ENCODE assay signal across 13 mouse cellular contexts in the genomic region with DNA sequence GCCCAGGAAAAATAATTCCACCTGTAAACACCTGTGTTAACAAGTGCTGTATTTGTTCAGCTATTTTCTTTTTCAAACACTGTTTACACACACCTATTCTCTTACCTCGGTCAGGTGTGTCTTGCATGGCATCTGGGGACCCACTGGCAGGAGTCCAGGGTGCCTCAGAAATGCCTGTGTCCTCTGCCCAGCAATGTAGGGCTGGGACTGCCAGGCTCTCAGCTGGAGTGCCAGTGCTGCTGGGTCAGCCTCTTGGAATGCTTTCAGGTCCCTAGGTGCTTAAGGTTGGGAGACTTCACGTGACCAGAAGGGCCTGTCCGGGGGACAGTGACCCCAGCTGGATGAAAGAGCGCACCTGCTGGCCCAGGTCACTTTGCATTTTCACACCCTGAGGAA.
A peak's percentile ranks its signal among the peaks of the same experiment; 100 is the strongest.
DNase-seq lines count a peak whose midpoint lies in the region; ATAC-seq and TF ChIP-seq lines count a peak whose summit lies in the region.
"Had no signal": no experiment of that assay in that cellular context is flagged by ENCODE, and none has a peak within 500 bp of the region (broad histone marks: within the 10 kb centered on the region; RNA-seq: fewer than 3 reads in every experiment).

No protein-coding gene starts in this region.

- no peaks in the 10 kb centered on the region for H3K36me3 ChIP-seq in CH12.LX (replicated peaks in 1 of 2; ENCODE audit: control insufficient read depth in 1 of 2, insufficient read depth in 1 of 2, low read length in 1 of 2)
- H3K36me3 ChIP-seq in lung, postnatal 0 days (ENCODE audit: insufficient read depth, low read length) = no peaks in the 10 kb centered on the region
- H3K36me3 ChIP-seq: heart, embryonic 13.5 days; neural tube, embryonic 12.5 days had no signal

- H3K9me3 ChIP-seq in CH12.LX (replicated peaks; ENCODE audit: low read length) = peaks cover 5% of the 10 kb centered on the region
- H3K9me3 ChIP-seq in lung, postnatal 0 days (ENCODE audit: low read length) = no peaks in the 10 kb centered on the region
- H3K9me3 ChIP-seq: heart, embryonic 13.5 days; neural tube, embryonic 12.5 days had no signal

- in situ Hi-C loops in CH12.LX (cut with MboI; ENCODE audit: low pct_ligation_motif_present, low pct_unique_long_range_greater_than_20kb, low sequenced_read_pairs) = loop anchor here (5.0 to 25.0 kb wide), 2 partner anchors 117 to 228 kb away; no protein-coding TSS in a partner anchor

- WGBS in lung, postnatal 0 days = 31% methylated on average over 4 of the region's 4 CpGs

- ATAC-seq in lung, postnatal 0 days = peak; percentile 95
- ATAC-seq: forebrain, embryonic 13.5 days; Patski had no signal

- dilution Hi-C loops in CH12.LX (cut with MboI; ENCODE audit: extremely low pct_ligation_motif_present, extremely low pct_unique_long_range_greater_than_20kb, low sequenced_read_pairs) = no loop called here

- H3K4me1 ChIP-seq in CH12.LX (ENCODE audit: control insufficient read depth in 1 of 2, insufficient read depth in 2 of 2) = peaks cover 41 to 62% of the 10 kb centered on the region in 2 experiments
- peaks cover 3% of the 10 kb centered on the region; the same call in 1 of the 2 replicates for H3K4me1 ChIP-seq in lung, postnatal 0 days (ENCODE audit: insufficient read depth, low read depth, low read length)
- H3K4me1 ChIP-seq: forebrain, embryonic 13.5 days had no signal

- no peak; the same call in none of the 2 replicates for TF ChIP-seq RAD21 in CH12.LX (IDR thresholded peaks at IDR 0.05; ENCODE audit: low read depth, low read length)

- no peaks in the 10 kb centered on the region for H3K79me2 ChIP-seq in CH12.LX (replicated peaks; ENCODE audit: control insufficient read depth, extremely low read depth, insufficient read depth, poor library complexity, severe bottlenecking)

- peak overlapping the region; percentile 62 for H3K27ac ChIP-seq in CH12.LX (ENCODE audit: insufficient read depth, low read depth)
- H3K27ac ChIP-seq in lung, postnatal 0 days (ENCODE audit: low read length) = peak overlapping the region; percentile 57
- H3K27ac ChIP-seq: forebrain, embryonic 13.5 days; heart, embryonic 13.5 days; liver, embryonic 14.5 days; neural tube, embryonic 12.5 days had no signal

- peaks cover under 1% of the 10 kb centered on the region for H3K27me3 ChIP-seq in CH12.LX (replicated peaks)
- H3K27me3 ChIP-seq in lung, postnatal 0 days (replicated peaks; ENCODE audit: insufficient read depth, low read length) = no peaks in the 10 kb centered on the region
- H3K27me3 ChIP-seq: forebrain, embryonic 13.5 days; heart, embryonic 13.5 days; neural tube, embryonic 12.5 days; Patski had no signal

- peak overlapping the region; percentile 50 for H3K4me2 ChIP-seq in CH12.LX (ENCODE audit: insufficient read depth, low read depth, poor library complexity, severe bottlenecking)
- H3K4me2 ChIP-seq in lung, postnatal 0 days (replicated peaks; ENCODE audit: low read depth, low read length) = no peak overlapping the region
- H3K4me2 ChIP-seq: forebrain, embryonic 13.5 days; heart, embryonic 13.5 days; neural tube, embryonic 12.5 days had no signal

- no peak overlapping the region for H3K4me3 ChIP-seq in CH12.LX (replicated peaks in 1 of 3; ENCODE audit: low read depth in 2 of 3, low read length in 2 of 3, poor library complexity in 1 of 3)
- H3K4me3 ChIP-seq in lung, postnatal 0 days (ENCODE audit: low read depth, low read length) = no peak overlapping the region
- H3K4me3 ChIP-seq: forebrain, embryonic 13.5 days; heart, embryonic 13.5 days; neural tube, embryonic 12.5 days had no signal

- no peak for TF ChIP-seq EP300 in CH12.LX (IDR thresholded peaks at IDR 0.05; ENCODE audit: low read length)
- TF ChIP-seq EP300 in lung, postnatal 0 days (IDR thresholded peaks at IDR 0.05) = peak; percentile 90

- TF ChIP-seq POLR2A in CH12.LX (IDR thresholded peaks at IDR 0.05; ENCODE audit: low read depth, low read length) = no peak

- DNase-seq in cerebellum, postnatal 10 days = peak; percentile 28 to 39
- no peak for DNase-seq in cerebellum, adult 8-10 months
- no peak for DNase-seq in CH12.LX (ENCODE audit: extremely low read depth)
- DNase-seq in kidney, adult 8-10 months = peak; percentile 86 to 88
- DNase-seq in lung, postnatal 0 days (ENCODE audit: low spot score) = peak; percentile 86
- DNase-seq in left cerebral cortex, adult 8-10 months (ENCODE audit: low spot score in 2 of 2) = no peak
- no peak for DNase-seq in embryo, embryonic 10.5 days (ENCODE audit: low spot score)
- no peak for DNase-seq in embryo, embryonic 9.5 days (ENCODE audit: extremely low spot score)

- no peak overlapping the region for H3K9ac ChIP-seq in CH12.LX (ENCODE audit: insufficient read depth, low read depth)
- H3K9ac ChIP-seq in lung, postnatal 0 days (replicated peaks; ENCODE audit: low read depth) = no peak overlapping the region
- H3K9ac ChIP-seq: forebrain, embryonic 13.5 days; heart, embryonic 13.5 days; liver, embryonic 14.5 days; neural tube, embryonic 12.5 days had no signal

- no peak for TF ChIP-seq CTCF in CH12.LX (conservative IDR thresholded peaks at IDR 0.05 in 1 of 2, IDR thresholded peaks at IDR 0.05 in 1 of 2; ENCODE audit: low read depth in 2 of 2, low read length in 2 of 2)
- TF ChIP-seq CTCF in lung, postnatal 0 days (IDR thresholded peaks at IDR 0.05) = peak; percentile 37

TF ChIP-seq in CH12.LX, 34 proteins besides CTCF, POLR2A, EP300 and RAD21:
- TF ChIP-seq SMC3 (IDR thresholded peaks at IDR 0.05; ENCODE audit: low read depth, low read length) (peak; percentile 3; the same call in 1 of the 2 replicates), IRF4 (IDR thresholded peaks at IDR 0.05; ENCODE audit: low read depth, low read length) (no peak), ELF1 (IDR thresholded peaks at IDR 0.05; ENCODE audit: low read depth, low read length) (no peak), UBTF (IDR thresholded peaks at IDR 0.05; ENCODE audit: low read depth, low read length) (no peak), ZMIZ1 (IDR thresholded peaks at IDR 0.05; ENCODE audit: low read depth, low read length) (no peak), BHLHE40 (IDR thresholded peaks at IDR 0.05; ENCODE audit: low read depth, low read length) (peak; percentile 59; the same call in 1 of the 2 replicates), RCOR1 (conservative IDR thresholded peaks at IDR 0.05; ENCODE audit: low read depth, low read length) (0 out of 2 replicates have a peak, but pooled peaks have one; percentile 5), POLR2AphosphoS2 (IDR thresholded peaks at IDR 0.05; ENCODE audit: low read depth, low read length) (no peak), TBP (conservative IDR thresholded peaks at IDR 0.05; ENCODE audit: low read depth, low read length) (no peak), USF1 (IDR thresholded peaks at IDR 0.05; ENCODE audit: low read depth, low read length) (peak; percentile 16; the same call in 1 of the 2 replicates), MYC (IDR thresholded peaks at IDR 0.05; ENCODE audit: low read depth, low read length) (no peak), E2F4 (IDR thresholded peaks at IDR 0.05; ENCODE audit: insufficient replicate concordance, low read depth, low read length) (no peak), GABPA (IDR thresholded peaks at IDR 0.05; ENCODE audit: insufficient replicate concordance, low read depth, low read length) (no peak)

Comparison
In these comparisons a context has a peak if more than half of its experiments do, and no peak if none do; other contexts are left out.
1. DNase-seq: peak in cerebellum, postnatal 10 days (2 of 2), kidney, adult 8-10 months (2 of 2) and lung, postnatal 0 days (single experiment); none in cerebellum, adult 8-10 months (single experiment), CH12.LX (single experiment), left cerebral cortex, adult 8-10 months (0 of 2), embryo, embryonic 10.5 days (single experiment) and embryo, embryonic 9.5 days (single experiment).